Mouse (Mus musculus) erythroid progenitor cell, adult 5-6 weeks (primary cell): ENCODE data around the gene Nek8. TPM values are rescaled to one million over a fixed set of nuclear protein-coding genes. Genes with fewer than 3 reads are reported as not detected.

Source experiments
- total RNA-seq, 2 experiments: library from RNA; stranded (forward) in 1 of 2; stranded (reverse) in 1 of 2; fragments of 150-400 nt in 1 of 2; fragments of 186-747, 209-891 nt in 1 of 2; gene quantifications; 2 replicates each; pipeline versions ENCODE4 v1.2.3 to v1.2.4; 2015 to 2017; ENCODE audit warnings: low replicate concordance in 2 of 2

Nek8 gene
- total RNA-seq, 2 experiments from 2014 or later = 76.8 to 79.6 TPM

Other genes with a start within 250 kb of the Nek8 start
- gene Sez6, start 245.9 kb downstream of the Nek8 start, total RNA-seq (2015; ENCODE audit: low replicate concordance) = not detected in 2 replicates
- not detected in 2 replicates for gene Sez6, start 245.9 kb downstream of the Nek8 start, total RNA-seq (2017; ENCODE audit: low replicate concordance)
- 45.7 and 92.3 TPM in 2 replicates for gene Phf12, start 193.9 kb downstream of the Nek8 start, total RNA-seq (2015; ENCODE audit: low replicate concordance)
- gene Phf12, start 193.9 kb downstream of the Nek8 start, total RNA-seq (2017; ENCODE audit: low replicate concordance) = 27.2 and 39.9 TPM in 2 replicates
- 10.1 and 10.8 TPM in 2 replicates for gene Dhrs13, start 144.4 kb downstream of the Nek8 start, total RNA-seq (2015; ENCODE audit: low replicate concordance)
- 7.1 and 10.8 TPM in 2 replicates for gene Dhrs13, start 144.4 kb downstream of the Nek8 start, total RNA-seq (2017; ENCODE audit: low replicate concordance)
- 15.1 and 24.7 TPM in 2 replicates for gene Flot2, start 138.7 kb downstream of the Nek8 start, total RNA-seq (2015; ENCODE audit: low replicate concordance)
- gene Flot2, start 138.7 kb downstream of the Nek8 start, total RNA-seq (2017; ENCODE audit: low replicate concordance) = 13.1 and 17.6 TPM in 2 replicates
- gene Eral1, start 96.3 kb downstream of the Nek8 start, total RNA-seq (2015; ENCODE audit: low replicate concordance) = 4.0 and 5.0 TPM in 2 replicates
- 3.6 and 6.7 TPM in 2 replicates for gene Eral1, start 96.3 kb downstream of the Nek8 start, total RNA-seq (2017; ENCODE audit: low replicate concordance)
- gene Fam222b, start 82.0 kb downstream of the Nek8 start, total RNA-seq (2015; ENCODE audit: low replicate concordance) = 2.9 and 4.3 TPM in 2 replicates
- 0.45 and 1.5 TPM in 2 replicates for gene Fam222b, start 82.0 kb downstream of the Nek8 start, total RNA-seq (2017; ENCODE audit: low replicate concordance)
- gene Traf4, start 11.1 kb downstream of the Nek8 start, total RNA-seq (2015; ENCODE audit: low replicate concordance) = 11.3 and 35.3 TPM in 2 replicates
- gene Traf4, start 11.1 kb downstream of the Nek8 start, total RNA-seq (2017; ENCODE audit: low replicate concordance) = 14.6 and 16.1 TPM in 2 replicates
- 174 and 194 TPM in 2 replicates for gene Tlcd1, start within 50 bp of the Nek8 start, total RNA-seq (2015; ENCODE audit: low replicate concordance)
- 107 and 197 TPM in 2 replicates for gene Tlcd1, start within 50 bp of the Nek8 start, total RNA-seq (2017; ENCODE audit: low replicate concordance)
- 1,034 and 1,190 TPM in 2 replicates for gene Rpl23a, start 6.9 kb upstream of the Nek8 start, total RNA-seq (2015; ENCODE audit: low replicate concordance)
- gene Rpl23a, start 6.9 kb upstream of the Nek8 start, total RNA-seq (2017; ENCODE audit: low replicate concordance) = 811 and 1,012 TPM in 2 replicates
- 2.9 TPM in 1 of 2 replicates, not detected in the other for gene Rab34, start 11.8 kb upstream of the Nek8 start, total RNA-seq (2015; ENCODE audit: low replicate concordance)
- gene Rab34, start 11.8 kb upstream of the Nek8 start, total RNA-seq (2017; ENCODE audit: low replicate concordance) = 2.6 and 7.1 TPM in 2 replicates
- gene Proca1, start 16.7 kb upstream of the Nek8 start, total RNA-seq (2015; ENCODE audit: low replicate concordance) = not detected in 2 replicates
- not detected in 2 replicates for gene Proca1, start 16.7 kb upstream of the Nek8 start, total RNA-seq (2017; ENCODE audit: low replicate concordance)
- gene Sdf2, start 69.1 kb upstream of the Nek8 start, total RNA-seq (2015; ENCODE audit: low replicate concordance) = 39.6 and 52.4 TPM in 2 replicates
- gene Sdf2, start 69.1 kb upstream of the Nek8 start, total RNA-seq (2017; ENCODE audit: low replicate concordance) = 15.8 and 21.6 TPM in 2 replicates
- gene Supt6, start 69.3 kb upstream of the Nek8 start, total RNA-seq (2015; ENCODE audit: low replicate concordance) = 22.2 and 30.6 TPM in 2 replicates
- 21.3 and 27.7 TPM in 2 replicates for gene Supt6, start 69.3 kb upstream of the Nek8 start, total RNA-seq (2017; ENCODE audit: low replicate concordance)
- 53.7 and 76.3 TPM in 2 replicates for gene 2610507B11Rik, start 85.1 kb upstream of the Nek8 start, total RNA-seq (2015; ENCODE audit: low replicate concordance)
- gene 2610507B11Rik, start 85.1 kb upstream of the Nek8 start, total RNA-seq (2017; ENCODE audit: low replicate concordance) = 77.1 and 80.1 TPM in 2 replicates
- not detected in 2 replicates for gene BC030499, start 114.2 kb upstream of the Nek8 start, total RNA-seq (2015; ENCODE audit: low replicate concordance)
- gene BC030499, start 114.2 kb upstream of the Nek8 start, total RNA-seq (2017; ENCODE audit: low replicate concordance) = not detected in 2 replicates
- gene Spag5, start 124.9 kb upstream of the Nek8 start, total RNA-seq (2015; ENCODE audit: low replicate concordance) = 234 and 259 TPM in 2 replicates
- gene Spag5, start 124.9 kb upstream of the Nek8 start, total RNA-seq (2017; ENCODE audit: low replicate concordance) = 464 and 490 TPM in 2 replicates
- 1.3 and 16.2 TPM in 2 replicates for gene Aldoc, start 146.3 kb upstream of the Nek8 start, total RNA-seq (2015; ENCODE audit: low replicate concordance)
- 2.4 and 3.0 TPM in 2 replicates for gene Aldoc, start 146.3 kb upstream of the Nek8 start, total RNA-seq (2017; ENCODE audit: low replicate concordance)
- gene Pigs, start 151.7 kb upstream of the Nek8 start, total RNA-seq (2015; ENCODE audit: low replicate concordance) = 7.2 and 14.3 TPM in 2 replicates
- gene Pigs, start 151.7 kb upstream of the Nek8 start, total RNA-seq (2017; ENCODE audit: low replicate concordance) = 3.6 and 3.9 TPM in 2 replicates
- 17.2 and 20.9 TPM in 2 replicates for gene Unc119, start 166.8 kb upstream of the Nek8 start, total RNA-seq (2015; ENCODE audit: low replicate concordance)
- 7.9 and 8.3 TPM in 2 replicates for gene Unc119, start 166.8 kb upstream of the Nek8 start, total RNA-seq (2017; ENCODE audit: low replicate concordance)
- not detected in 2 replicates for gene Foxn1, start 209.9 kb upstream of the Nek8 start, total RNA-seq (2015; ENCODE audit: low replicate concordance)
- gene Foxn1, start 209.9 kb upstream of the Nek8 start, total RNA-seq (2017; ENCODE audit: low replicate concordance) = not detected in 2 replicates
- gene Slc13a2, start 245.5 kb upstream of the Nek8 start, total RNA-seq (2015; ENCODE audit: low replicate concordance) = not detected in 2 replicates
- 0.68 TPM in 1 of 2 replicates, not detected in the other for gene Slc13a2, start 245.5 kb upstream of the Nek8 start, total RNA-seq (2017; ENCODE audit: low replicate concordance)